Mouse (Mus musculus) ES-E14 (cell line): ENCODE data around the gene Ncbp1.

ENCODE experiments used
- MAFK ChIP-seq: IDR thresholded peaks from 2 replicates; pipeline ENCODE4 v1.6.1; 2014; ENCODE audit warnings: mild to moderate bottlenecking, low read depth, low read length, inconsistent platforms; ENCODE audit not compliant: insufficient read depth
- ZNF384 ChIP-seq: IDR thresholded peaks from 2 replicates; pipeline ENCODE4 v1.6.1; 2012; ENCODE audit warnings: low read depth, low read length, inconsistent platforms

GRCm38 (mm10) chr4:46116544-46117175 lies 21.8 kb upstream of the Ncbp1 start:
- no peak for TF ChIP-seq MAFK
- TF ChIP-seq ZNF384, result no peak
